Mouse (Mus musculus): ENCODE results near the gene Cdan1. TPM values are rescaled to one million over a fixed set of nuclear protein-coding genes. Genes with fewer than 3 reads are reported as not detected.

Gene Cdan1
- polyA plus RNA-seq, 1 experiment = 51.4 TPM

DNA sequence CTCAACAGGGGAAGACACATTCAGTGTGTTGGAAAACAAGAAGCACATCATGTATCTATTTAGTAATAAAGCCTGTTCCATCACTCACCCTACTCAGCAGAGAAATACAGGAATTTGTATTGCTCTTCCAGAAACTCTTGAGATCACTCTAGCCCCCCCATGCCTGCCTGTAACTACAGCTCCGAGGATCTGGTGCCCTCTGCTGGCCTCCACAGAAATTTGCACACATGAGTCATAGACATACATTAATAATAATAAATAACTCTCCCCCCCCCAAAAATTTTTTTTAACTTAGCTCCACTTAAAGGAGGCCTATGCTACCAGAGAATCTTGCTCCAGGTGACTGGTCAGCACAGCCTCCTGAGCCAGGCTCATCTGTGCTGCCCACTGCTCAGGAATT is 16.6 kb upstream of the Cdan1 start:
- Histone ChIP-seq H3K27me3 (ENCODE audit: control insufficient read depth, insufficient read depth, low read length) (no peaks in the 10 kb centered on the region), H3K36me3 (ENCODE audit: control insufficient read depth, insufficient read depth, low read length) (no peaks in the 10 kb centered on the region), H3K4me1 (ENCODE audit: control insufficient read depth, insufficient read depth, low read length) (no peaks in the 10 kb centered on the region), H3K4me3 (ENCODE audit: control insufficient read depth, low read depth, low read length) (no peak overlapping the region), H3K27ac (ENCODE audit: control insufficient read depth, insufficient read depth, low read depth, low read length) (no peak overlapping the region)
- TF ChIP-seq POLR2A (IDR thresholded peaks at IDR 0.05; ENCODE audit: control insufficient read depth, low read depth, low read length) = no peak
- TF ChIP-seq CTCF (IDR thresholded peaks at IDR 0.05; ENCODE audit: control insufficient read depth, insufficient read depth, insufficient replicate concordance, low read depth, low read length) = peak; percentile 16; the same call in 1 of the 2 replicates

DNA sequence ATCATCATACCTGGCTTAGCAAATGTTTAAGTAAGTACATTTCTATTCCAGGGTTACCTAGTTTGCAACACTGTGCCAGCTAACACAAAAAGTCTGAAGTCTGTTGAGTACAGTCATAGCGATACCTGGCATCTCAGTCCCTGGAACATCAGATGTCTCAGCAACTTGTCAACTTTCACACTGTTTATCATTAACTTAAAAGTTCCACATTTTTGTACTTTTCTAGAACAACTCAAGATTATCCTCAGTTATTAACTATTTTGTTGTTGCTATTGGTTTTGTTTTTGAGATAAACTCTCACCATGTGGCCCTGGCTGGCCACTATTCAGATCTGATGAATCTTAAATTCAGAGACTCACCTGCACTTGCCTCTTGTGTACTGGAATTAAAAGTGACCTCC is 13.5 kb upstream of the Cdan1 start:
- TF ChIP-seq POLR2A (IDR thresholded peaks at IDR 0.05; ENCODE audit: control insufficient read depth, low read depth, low read length) (no peak), CTCF (IDR thresholded peaks at IDR 0.05; ENCODE audit: control insufficient read depth, insufficient read depth, insufficient replicate concordance, low read depth, low read length) (no peak)

DNA sequence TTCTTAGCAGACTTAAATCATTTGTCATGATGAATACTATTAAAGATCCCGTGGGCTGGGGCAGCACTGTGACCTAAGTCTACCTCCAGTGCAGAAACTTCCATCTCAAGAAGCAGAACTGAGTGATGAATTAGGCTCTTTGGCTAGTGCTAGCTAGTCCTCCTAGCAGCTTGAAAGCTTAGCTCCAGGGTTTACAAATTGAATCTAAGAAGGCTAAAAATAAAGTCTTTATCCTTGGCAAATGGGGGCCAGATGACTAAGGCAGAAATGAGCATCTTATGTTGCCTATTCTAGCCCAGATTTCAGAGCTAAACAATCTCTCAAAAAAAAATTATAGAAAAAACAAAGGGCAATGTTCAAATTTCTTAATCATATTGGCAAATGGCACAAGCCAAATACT is 10.8 kb upstream of the Cdan1 start:
- no peak overlapping the region for H3K4me3 ChIP-seq (ENCODE audit: control insufficient read depth, low read depth, low read length)
- H3K4me1 ChIP-seq (ENCODE audit: control insufficient read depth, insufficient read depth, low read length) = no peaks in the 10 kb centered on the region
- H3K27me3 ChIP-seq (ENCODE audit: control insufficient read depth, insufficient read depth, low read length) = no peaks in the 10 kb centered on the region
- no peak overlapping the region for H3K27ac ChIP-seq (ENCODE audit: control insufficient read depth, insufficient read depth, low read depth, low read length)
- no peaks in the 10 kb centered on the region for H3K36me3 ChIP-seq (ENCODE audit: control insufficient read depth, insufficient read depth, low read length)
- TF ChIP-seq POLR2A (IDR thresholded peaks at IDR 0.05; ENCODE audit: control insufficient read depth, low read depth, low read length) (no peak), CTCF (IDR thresholded peaks at IDR 0.05; ENCODE audit: control insufficient read depth, insufficient read depth, insufficient replicate concordance, low read depth, low read length) (no peak)

More for the DNA sequence above, 13.5 kb upstream of the Cdan1 start:
- H3K36me3 ChIP-seq (ENCODE audit: control insufficient read depth, insufficient read depth, low read length) = no peaks in the 10 kb centered on the region
- no peaks in the 10 kb centered on the region for H3K4me1 ChIP-seq (ENCODE audit: control insufficient read depth, insufficient read depth, low read length)
- H3K27ac ChIP-seq (ENCODE audit: control insufficient read depth, insufficient read depth, low read depth, low read length) = no peak overlapping the region
- H3K27me3 ChIP-seq (ENCODE audit: control insufficient read depth, insufficient read depth, low read length) = no peaks in the 10 kb centered on the region
- no peak overlapping the region for H3K4me3 ChIP-seq (ENCODE audit: control insufficient read depth, low read depth, low read length)

DNA sequence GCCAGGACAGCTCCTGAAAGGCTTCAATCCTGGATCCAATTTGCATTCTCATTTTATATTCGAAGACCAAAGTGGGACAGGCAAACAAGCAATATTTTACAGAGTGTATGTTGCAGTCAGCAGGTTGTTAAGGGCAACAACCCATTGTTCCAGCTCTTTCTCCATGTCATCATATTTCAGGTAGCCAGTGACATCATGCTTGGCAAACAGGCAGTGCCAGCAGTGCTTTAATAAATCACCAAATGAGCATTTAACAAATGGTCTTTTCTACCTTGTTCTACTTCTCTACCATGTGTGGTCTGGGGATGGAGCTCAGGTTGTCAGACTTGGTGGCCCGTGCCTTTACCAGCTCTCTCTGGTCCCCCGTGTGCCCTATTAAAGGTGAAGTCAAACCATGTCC is 8.2 kb upstream of the Cdan1 start:
- Histone ChIP-seq H3K4me3 (ENCODE audit: control insufficient read depth, low read depth, low read length) (peak overlapping the region; percentile 29; the same call in 1 of the 2 replicates), H3K27me3 (ENCODE audit: control insufficient read depth, insufficient read depth, low read length) (no peaks in the 10 kb centered on the region), H3K4me1 (ENCODE audit: control insufficient read depth, insufficient read depth, low read length) (no peaks in the 10 kb centered on the region), H3K36me3 (ENCODE audit: control insufficient read depth, insufficient read depth, low read length) (no peaks in the 10 kb centered on the region; the same call in 1 of the 2 replicates), H3K27ac (ENCODE audit: control insufficient read depth, insufficient read depth, low read depth, low read length) (peak overlapping the region; percentile 84)
- TF ChIP-seq CTCF (IDR thresholded peaks at IDR 0.05; ENCODE audit: control insufficient read depth, insufficient read depth, insufficient replicate concordance, low read depth, low read length) (no peak), POLR2A (IDR thresholded peaks at IDR 0.05; ENCODE audit: control insufficient read depth, low read depth, low read length) (no peak)

DNA sequence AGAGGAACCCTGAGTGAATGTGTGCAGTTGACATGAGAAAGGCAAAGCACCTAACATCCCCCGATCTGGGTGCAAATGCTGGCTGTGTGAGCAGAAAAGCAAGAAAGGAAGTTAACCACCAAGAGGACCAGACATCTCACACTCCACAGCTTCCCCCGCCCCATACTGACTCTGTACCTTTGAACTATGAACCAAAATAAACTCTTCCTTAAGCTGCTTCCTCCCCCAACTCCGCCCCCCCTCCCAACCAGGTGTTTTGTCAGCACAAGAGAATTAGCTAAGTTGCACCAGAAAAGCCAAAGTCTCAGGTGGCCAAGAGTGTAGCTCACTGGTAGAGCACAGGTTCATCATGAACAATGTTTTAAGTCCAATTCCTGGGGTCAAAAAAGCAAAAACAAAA is 3.2 kb upstream of the Cdan1 start:
- Histone ChIP-seq H3K4me3 (ENCODE audit: control insufficient read depth, low read depth, low read length) (peak overlapping the region; percentile 74), H3K36me3 (ENCODE audit: control insufficient read depth, insufficient read depth, low read length) (no peaks in the 10 kb centered on the region; the same call in 1 of the 2 replicates), H3K27ac (ENCODE audit: control insufficient read depth, insufficient read depth, low read depth, low read length) (peak overlapping the region; percentile 66), H3K4me1 (ENCODE audit: control insufficient read depth, insufficient read depth, low read length) (no peaks in the 10 kb centered on the region), H3K27me3 (ENCODE audit: control insufficient read depth, insufficient read depth, low read length) (no peaks in the 10 kb centered on the region)
- TF ChIP-seq CTCF (IDR thresholded peaks at IDR 0.05; ENCODE audit: control insufficient read depth, insufficient read depth, insufficient replicate concordance, low read depth, low read length) = no peak
- no peak for TF ChIP-seq POLR2A (IDR thresholded peaks at IDR 0.05; ENCODE audit: control insufficient read depth, low read depth, low read length)

DNA sequence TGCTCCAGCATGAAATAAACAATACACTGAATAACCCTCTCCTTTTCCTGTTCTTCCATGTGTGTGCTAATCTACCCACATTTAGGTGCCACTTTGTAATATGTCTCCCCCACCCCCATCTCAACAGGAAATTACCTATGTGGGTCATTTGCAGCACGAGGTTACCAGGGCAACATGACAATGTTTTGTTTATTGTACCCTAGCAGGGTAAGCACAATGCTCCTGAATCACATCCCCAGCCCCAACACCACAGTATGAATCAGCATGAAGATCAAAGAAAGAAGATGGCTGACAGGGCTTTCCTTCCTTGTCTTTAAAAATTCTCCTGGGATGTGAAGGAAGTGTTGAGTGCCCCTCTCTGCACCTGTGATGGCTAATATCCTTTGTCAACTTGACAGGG is 2.7 kb upstream of the Cdan1 start:
- TF ChIP-seq CTCF (IDR thresholded peaks at IDR 0.05; ENCODE audit: control insufficient read depth, insufficient read depth, insufficient replicate concordance, low read depth, low read length) (no peak), POLR2A (IDR thresholded peaks at IDR 0.05; ENCODE audit: control insufficient read depth, low read depth, low read length) (no peak)
- H3K36me3 ChIP-seq (ENCODE audit: control insufficient read depth, insufficient read depth, low read length) = no peaks in the 10 kb centered on the region; the same call in 1 of the 2 replicates

DNA sequence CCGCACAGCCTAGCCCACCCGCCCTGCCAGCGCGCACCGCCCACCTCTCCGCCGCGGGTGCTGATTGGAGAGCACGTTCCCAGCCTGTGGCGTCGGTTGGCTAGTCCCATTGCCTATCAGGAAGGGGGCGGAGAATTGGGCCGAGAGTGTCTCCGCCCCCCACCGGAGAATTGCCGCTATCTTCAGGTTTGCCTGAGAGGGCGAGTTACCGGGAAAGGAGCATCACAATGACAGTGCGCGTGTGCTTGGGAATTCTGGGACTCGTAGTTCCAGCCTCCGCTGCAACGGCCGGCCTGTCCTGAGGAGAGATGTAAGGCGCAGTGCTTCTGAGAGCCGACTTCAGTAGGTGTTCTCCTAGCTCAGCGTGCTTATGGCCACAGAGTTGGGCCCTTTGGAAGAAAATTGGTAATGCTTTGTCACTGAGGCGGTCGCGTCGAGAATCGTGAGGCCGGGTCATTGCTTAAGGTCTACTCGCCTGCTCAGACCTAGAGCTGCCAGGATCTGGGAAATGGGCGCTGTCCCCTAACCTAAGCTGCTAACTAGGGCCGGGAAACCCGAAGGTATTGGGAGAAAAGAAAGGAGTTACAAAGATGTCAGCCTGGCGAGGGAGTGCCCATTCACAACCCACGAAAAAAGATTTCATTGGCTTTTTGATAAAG is 625 bp upstream of the Cdan1 start, which contains the start of gene Ttbk2:
Ttbk2 (minus strand) TSS at position 181 of the 659 bp plus-strand sequence.
- peak within 1 kb of the TSS; percentile 91 for H3K4me3 ChIP-seq (ENCODE audit: control insufficient read depth, low read depth, low read length)
- no peaks in the 10 kb centered on the region; the same call in 1 of the 2 replicates for H3K36me3 ChIP-seq (ENCODE audit: control insufficient read depth, insufficient read depth, low read length)
- no peak for TF ChIP-seq CTCF (IDR thresholded peaks at IDR 0.05; ENCODE audit: control insufficient read depth, insufficient read depth, insufficient replicate concordance, low read depth, low read length)
- TF ChIP-seq POLR2A (IDR thresholded peaks at IDR 0.05; ENCODE audit: control insufficient read depth, low read depth, low read length) = peak; percentile 98
- no peaks in the 10 kb centered on the region for H3K4me1 ChIP-seq (ENCODE audit: control insufficient read depth, insufficient read depth, low read length)
- H3K27me3 ChIP-seq (ENCODE audit: control insufficient read depth, insufficient read depth, low read length) = no peaks in the 10 kb centered on the region
- H3K27ac ChIP-seq (ENCODE audit: control insufficient read depth, insufficient read depth, low read depth, low read length) = peak within 1 kb of the TSS; percentile 94

More for the DNA sequence above, 2.7 kb upstream of the Cdan1 start:
- no peaks in the 10 kb centered on the region for H3K4me1 ChIP-seq (ENCODE audit: control insufficient read depth, insufficient read depth, low read length)
- peak overlapping the region; percentile 74; the same call in 1 of the 2 replicates for H3K4me3 ChIP-seq (ENCODE audit: control insufficient read depth, low read depth, low read length)
- no peaks in the 10 kb centered on the region for H3K27me3 ChIP-seq (ENCODE audit: control insufficient read depth, insufficient read depth, low read length)
- peak overlapping the region; percentile 66 for H3K27ac ChIP-seq (ENCODE audit: control insufficient read depth, insufficient read depth, low read depth, low read length)
